Mouse (Mus musculus) heart, embryonic 15.5 days (tissue): ENCODE data around the gene Abca8a. TPM values are rescaled to one million over a fixed set of nuclear protein-coding genes. Genes with fewer than 3 reads are reported as not detected.
"Not testable (repeated sequence)": the region's sequence is repeated elsewhere in the genome, so short reads cannot be mapped to it uniquely, and the experiment has no call there.

Experiments
- ATAC-seq: fragments of 200-750 bp; cut with Nextera tagmentation; replicated peaks from 2 replicates; pipeline ENCODE4 v1.8.0; 2017; ENCODE audit warnings: low read depth, moderate TSS enrichment; ENCODE audit not compliant: insufficient number of reproducible peaks, insufficient read depth, low FRiP score
- H3K27ac ChIP-seq: fragments of 300-500 bp; sonication (generic); 2 replicates; pipeline ENCODE4 v1.5.1; 2015; ENCODE audit warnings: mild to moderate bottlenecking, inconsistent platforms
- H3K27me3 ChIP-seq: fragments of 300-500 bp; sonication (generic); 2 replicates; pipeline ENCODE4 v1.6.1; 2015; ENCODE audit warnings: inconsistent platforms
- H3K36me3 ChIP-seq: fragments of 300-500 bp; sonication (generic); 2 replicates; pipeline ENCODE4 v1.6.1; 2015; ENCODE audit warnings: mild to moderate bottlenecking, inconsistent platforms
- H3K4me1 ChIP-seq: fragments of 300-500 bp; sonication (generic); replicated peaks from 2 replicates; pipeline ENCODE4 v1.6.1; 2015; ENCODE audit warnings: inconsistent platforms
- H3K4me2 ChIP-seq: fragments of 300-500 bp; sonication (generic); 2 replicates; pipeline ENCODE4 v1.6.1; 2015; ENCODE audit warnings: inconsistent platforms, mild to moderate bottlenecking, moderate library complexity
- H3K4me3 ChIP-seq: fragments of 300-500 bp; sonication (generic); 2 replicates; pipeline ENCODE4 v1.5.1; 2015; ENCODE audit warnings: mild to moderate bottlenecking, inconsistent platforms
- H3K9ac ChIP-seq: fragments of 300-500 bp; sonication (generic); 2 replicates; pipeline ENCODE4 v1.6.1; 2015; ENCODE audit warnings: mild to moderate bottlenecking, inconsistent platforms
- H3K9me3 ChIP-seq: fragments of 300-500 bp; sonication (generic); replicated peaks from 2 replicates; pipeline ENCODE4 v1.6.1; 2016; ENCODE audit warnings: inconsistent platforms
- WGBS: fragments of 180-500 bp; shearing (Covaris S2); methylation state at CpG from one replicate; pipeline ENCODE4 v1.1.7; 2015; ENCODE audit warnings: mixed read lengths; 5-methylcytosine and 5-hydroxymethylcytosine counted together
- polyA plus RNA-seq: library from polyadenylated mRNA; unstranded; fragments of >200 nt; fragmentation: Nextera tagmentation; extraction: Ambion mirVana; gene quantifications from 2 replicates; pipeline ENCODE4 v1.2.1, GENCODE M21; 2015

The Abca8a gene
- polyA plus RNA-seq, 1 experiment from 2014 or later: 4.2 TPM

DNA sequence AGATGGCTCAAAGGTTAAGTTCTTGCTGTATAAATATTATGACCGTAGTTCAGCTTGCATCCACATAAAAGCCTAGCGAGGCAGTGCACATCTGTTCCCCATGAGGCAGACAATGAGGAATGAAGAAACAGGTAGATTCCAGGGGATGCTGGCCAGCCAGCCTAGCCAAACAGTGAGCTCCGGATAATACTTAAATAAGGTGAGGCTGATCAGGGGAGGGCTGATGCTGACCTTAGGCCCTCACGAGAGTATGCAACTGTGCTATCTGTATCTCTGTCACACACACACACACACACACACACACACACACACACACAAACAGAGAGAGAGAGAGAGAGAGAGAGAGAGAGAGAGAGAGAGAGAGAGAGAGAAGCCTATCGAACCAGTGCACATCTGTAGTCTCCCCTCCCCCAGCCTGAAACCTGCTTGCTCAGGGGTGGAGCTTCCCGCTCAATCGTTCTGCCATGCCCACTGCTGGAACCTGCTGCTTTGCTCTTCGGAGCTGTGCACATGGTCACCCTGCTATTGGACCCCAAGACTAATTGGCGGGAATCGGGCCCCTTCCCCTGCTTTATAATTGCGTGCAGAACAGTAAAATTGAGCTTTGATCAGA is 108.2 kb downstream of the Abca8a start:
- not testable (repeated sequence) for H3K9me3 ChIP-seq, H3K9ac ChIP-seq, H3K27me3 ChIP-seq, H3K4me1 ChIP-seq, H3K4me3 ChIP-seq, H3K27ac ChIP-seq, H3K36me3 ChIP-seq, ATAC-seq, H3K4me2 ChIP-seq
- 47% methylated on average over 11 of the region's 11 CpGs for WGBS

DNA sequence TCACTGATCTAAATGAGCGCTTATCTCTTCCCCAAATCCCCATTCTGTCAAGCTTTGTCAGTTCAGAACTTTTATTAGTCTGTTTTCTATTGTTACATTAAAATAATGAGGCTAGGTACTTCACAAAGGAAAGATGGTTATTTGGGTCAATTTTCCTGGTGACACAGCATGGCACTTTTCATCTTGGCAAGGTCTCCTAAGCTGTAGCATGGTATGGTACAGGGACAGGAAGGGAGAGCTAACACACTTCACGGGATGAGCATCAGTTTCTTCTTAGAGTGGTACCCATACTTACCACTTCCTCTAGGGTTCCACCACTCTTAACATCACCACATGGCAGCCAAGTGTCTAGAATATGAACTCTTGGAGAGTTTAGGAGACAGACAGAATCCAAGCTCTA is 113.9 kb downstream of the Abca8a start:
- Histone ChIP-seq H3K27ac (no peak overlapping the region), H3K36me3 (no peaks in the 10 kb centered on the region), H3K4me2 (no peak overlapping the region), H3K4me3 (no peak overlapping the region), H3K4me1 (no peaks in the 10 kb centered on the region), H3K9ac (no peak overlapping the region), H3K27me3 (no peaks in the 10 kb centered on the region), H3K9me3 (no peaks in the 10 kb centered on the region)
- no peak for ATAC-seq
- WGBS: 85% methylated on average over 2 of the region's 2 CpGs

Other genes starting within 250 kb of the Abca8a start
- gene Abca8b, start 100.1 kb downstream of the Abca8a start, polyA plus RNA-seq: 0.74 and 0.83 TPM in 2 replicates
- 3.8 TPM in 2 replicates for gene Abca9, start 72.2 kb upstream of the Abca8a start, polyA plus RNA-seq
- 1.3 and 1.4 TPM in 2 replicates for gene Abca6, start 155.8 kb upstream of the Abca8a start, polyA plus RNA-seq
- 2.7 and 2.8 TPM in 2 replicates for gene Abca5, start 241.7 kb upstream of the Abca8a start, polyA plus RNA-seq